Comparison of ENCODE assay signal across 8 mouse cellular contexts in genomic region chr9:74867641-74868205, GRCm38 (mm10). TPM values are rescaled to one million over a fixed set of nuclear protein-coding genes. Genes with fewer than 3 reads are reported as not detected.
DNase-seq lines count a peak whose midpoint lies in the region; ATAC-seq and TF ChIP-seq lines count a peak whose summit lies in the region.

No protein-coding gene starts in this region.

- H3K9me3 ChIP-seq in heart, embryonic 12.5 days (replicated peaks): no peaks in the 10 kb centered on the region
- no peaks in the 10 kb centered on the region for H3K9me3 ChIP-seq in MEL (replicated peaks; ENCODE audit: insufficient read depth, low read length)
- no peaks in the 10 kb centered on the region for H3K9me3 ChIP-seq in embryonic facial prominence, embryonic 10.5 days
- H3K9me3 ChIP-seq in intestine, embryonic 15.5 days: no peaks in the 10 kb centered on the region
- no peaks in the 10 kb centered on the region for H3K9me3 ChIP-seq in liver, postnatal 0 days (ENCODE audit: low read length)

- H3K27me3 ChIP-seq in heart, embryonic 12.5 days (replicated peaks): peaks cover 80% of the 10 kb centered on the region
- H3K27me3 ChIP-seq in MEL (ENCODE audit: control insufficient read depth in 1 of 2, insufficient read depth in 2 of 2, low read length in 2 of 2): no peaks in the 10 kb centered on the region
- H3K27me3 ChIP-seq in embryonic facial prominence, embryonic 10.5 days (replicated peaks; ENCODE audit: low read depth, poor library complexity, severe bottlenecking): peaks cover 87% of the 10 kb centered on the region
- H3K27me3 ChIP-seq in intestine, embryonic 15.5 days (replicated peaks): peaks cover 58% of the 10 kb centered on the region
- peaks cover 53% of the 10 kb centered on the region for H3K27me3 ChIP-seq in liver, postnatal 0 days (ENCODE audit: insufficient read depth, low read length)

- peak in 2 of 3 experiments; percentile 14 to 44; a peak in 3 of 6 replicates for TF ChIP-seq CTCF in MEL (IDR thresholded peaks at IDR 0.05 in 2 of 3, conservative IDR thresholded peaks at IDR 0.05 in 1 of 3; ENCODE audit: control insufficient read depth in 1 of 3, insufficient read depth in 1 of 3, low read depth in 2 of 3, low read length in 3 of 3, poor library complexity in 1 of 3, severe bottlenecking in 1 of 3)
- TF ChIP-seq CTCF in liver, postnatal 0 days (IDR thresholded peaks at IDR 0.05; ENCODE audit: low read depth): peak; percentile 70

- H3K79me2 ChIP-seq in MEL (ENCODE audit: control insufficient read depth, insufficient read depth, low read length, poor library complexity): no peaks in the 10 kb centered on the region

- no peaks in the 10 kb centered on the region for H3K36me3 ChIP-seq in heart, embryonic 12.5 days
- H3K36me3 ChIP-seq in MEL (ENCODE audit: control insufficient read depth in 1 of 2, insufficient read depth in 2 of 2, low read length in 2 of 2): no peaks in the 10 kb centered on the region
- H3K36me3 ChIP-seq in embryonic facial prominence, embryonic 10.5 days (replicated peaks): no peaks in the 10 kb centered on the region
- no peaks in the 10 kb centered on the region for H3K36me3 ChIP-seq in intestine, embryonic 15.5 days
- H3K36me3 ChIP-seq in liver, postnatal 0 days (replicated peaks; ENCODE audit: insufficient read depth, low read length): no peaks in the 10 kb centered on the region

- no peak overlapping the region for H3K27ac ChIP-seq in heart, embryonic 12.5 days (ENCODE audit: poor library complexity, severe bottlenecking)
- H3K27ac ChIP-seq in MEL (ENCODE audit: control insufficient read depth, low read depth, low read length): no peak overlapping the region
- no peak overlapping the region for H3K27ac ChIP-seq in embryonic facial prominence, embryonic 10.5 days (replicated peaks)
- H3K27ac ChIP-seq in intestine, embryonic 15.5 days: no peak overlapping the region
- H3K27ac ChIP-seq in liver, postnatal 0 days (ENCODE audit: low read depth): peak overlapping the region; percentile 85

- ATAC-seq in heart, embryonic 12.5 days (ENCODE audit: insufficient number of reproducible peaks, low FRiP score): no peak
- no peak for ATAC-seq in intestine, embryonic 15.5 days
- ATAC-seq in liver, postnatal 0 days: no peak

- DNase-seq in heart, adult 18-20 months: peak; percentile 57 to 70
- no peak for DNase-seq in MEL (ENCODE audit: low read depth, low spot score)
- peak; percentile 68 for DNase-seq in embryonic facial prominence, embryonic 10.5 days (ENCODE audit: low spot score)
- DNase-seq in liver, postnatal 0 days: peak; percentile 68
- DNase-seq in retina, embryonic 14.5 days (ENCODE audit: low spot score): peak; percentile 78
- no peak for DNase-seq in thymus, postnatal 36 days

- TF ChIP-seq POLR2A in MEL (IDR thresholded peaks at IDR 0.05; ENCODE audit: control insufficient read depth in 1 of 2, insufficient read depth in 1 of 2, low read depth in 1 of 2, low read length in 2 of 2, poor library complexity in 1 of 2): no peak

- no peak for TF ChIP-seq EP300 in MEL (IDR thresholded peaks at IDR 0.05; ENCODE audit: low read depth in 1 of 2, low read length in 2 of 2)
- no peak for TF ChIP-seq EP300 in liver, postnatal 0 days (IDR thresholded peaks at IDR 0.05; ENCODE audit: low read depth)

- TF ChIP-seq RAD21 in MEL (IDR thresholded peaks at IDR 0.05; ENCODE audit: low read depth, low read length): peak; percentile 5

- peaks cover 14% of the 10 kb centered on the region for H3K4me1 ChIP-seq in heart, embryonic 12.5 days (replicated peaks)
- H3K4me1 ChIP-seq in MEL (ENCODE audit: control insufficient read depth in 1 of 2, insufficient read depth in 2 of 2, low read length in 2 of 2): no peaks in the 10 kb centered on the region; a peak in 1 of 4 replicates
- peaks cover 18% of the 10 kb centered on the region; the same call in 1 of the 2 replicates for H3K4me1 ChIP-seq in embryonic facial prominence, embryonic 10.5 days
- peaks cover 17% of the 10 kb centered on the region for H3K4me1 ChIP-seq in intestine, embryonic 15.5 days (replicated peaks)
- H3K4me1 ChIP-seq in liver, postnatal 0 days (ENCODE audit: insufficient read depth): peaks cover 9% of the 10 kb centered on the region; the same call in 1 of the 2 replicates

- no peak overlapping the region for H3K4me3 ChIP-seq in heart, embryonic 12.5 days
- no peak overlapping the region for H3K4me3 ChIP-seq in MEL (ENCODE audit: control insufficient read depth in 1 of 2, insufficient read depth in 1 of 2, low read depth in 2 of 2, low read length in 2 of 2)
- H3K4me3 ChIP-seq in embryonic facial prominence, embryonic 10.5 days: 0 out of 2 replicates have a peak overlapping the region, but pooled peaks have one; percentile 27
- no peak overlapping the region for H3K4me3 ChIP-seq in intestine, embryonic 15.5 days (replicated peaks)
- H3K4me3 ChIP-seq in liver, postnatal 0 days (ENCODE audit: low read depth, low read length): peak overlapping the region; percentile 29

- WGBS in heart, embryonic 12.5 days: 9% methylated on average over 15 of the region's 15 CpGs
- 3% methylated on average over 15 of the region's 15 CpGs for WGBS in embryonic facial prominence, embryonic 10.5 days
- WGBS in intestine, embryonic 15.5 days: 7% methylated on average over 15 of the region's 15 CpGs
- WGBS in liver, postnatal 0 days (ENCODE audit: insufficient replicate concordance): 6% methylated on average over 15 of the region's 15 CpGs

- no peak overlapping the region for H3K9ac ChIP-seq in heart, embryonic 12.5 days
- no peak overlapping the region for H3K9ac ChIP-seq in MEL (ENCODE audit: control insufficient read depth, low read depth, low read length, poor library complexity, severe bottlenecking)
- H3K9ac ChIP-seq in intestine, embryonic 15.5 days: no peak overlapping the region
- H3K9ac ChIP-seq in liver, postnatal 0 days (replicated peaks): peak overlapping the region; percentile 33

- H3K4me2 ChIP-seq in heart, embryonic 12.5 days: no peak overlapping the region
- peak overlapping the region; percentile 42 for H3K4me2 ChIP-seq in intestine, embryonic 15.5 days (replicated peaks)
- peak overlapping the region; percentile 66 for H3K4me2 ChIP-seq in liver, postnatal 0 days (ENCODE audit: low read depth, low read length)

TF ChIP-seq in MEL, 35 proteins besides CTCF, POLR2A, EP300 and RAD21:
- TF ChIP-seq POLR2AphosphoS2 (IDR thresholded peaks at IDR 0.05; ENCODE audit: low read length) (no peak), SMC3 (IDR thresholded peaks at IDR 0.05; ENCODE audit: low read depth, low read length) (peak; percentile 21; the same call in 1 of the 2 replicates), JUND (IDR thresholded peaks at IDR 0.05; ENCODE audit: low read depth, low read length) (no peak), ZC3H11A (IDR thresholded peaks at IDR 0.05; ENCODE audit: low read depth, low read length) (no peak)
TF ChIP-seq in MEL: peak in this region for 1.

RNA-seq across cellular contexts. Expression of gene Onecut1, which starts 6.0 kb away (rescaled TPM):
- total RNA-seq in heart, adult 18-20 months (2021): not detected
- 0.05 TPM in 1 of 2 replicates, not detected in the other for polyA plus RNA-seq in heart, embryonic 12.5 days (2016; fragmentation: Nextera tagmentation; extraction: Ambion mirVana)
- total RNA-seq in MEL (2012; rRNA removed): not detected in 2 replicates
- polyA plus RNA-seq in MEL (2012; ENCODE audit: insufficient read depth in 1 of 2, insufficient read length in 2 of 2, low read depth in 1 of 2, low replicate concordance in 2 of 2, missing spikeins in 1 of 2): not detected
- polyA plus RNA-seq in embryonic facial prominence, embryonic 10.5 days (2016; fragmentation: Nextera tagmentation; extraction: Ambion mirVana): 2.9 and 4.2 TPM in 2 replicates
- polyA plus RNA-seq in intestine, embryonic 15.5 days (2015; fragmentation: Nextera tagmentation; extraction: Ambion mirVana): 1.8 and 2.3 TPM in 2 replicates
- 7.5 and 9.1 TPM in 2 replicates for polyA plus RNA-seq in liver, postnatal 0 days (2015; fragmentation: Nextera tagmentation; extraction: Ambion mirVana)

Comparison
In these comparisons a context has a peak if more than half of its experiments do, and no peak if none do; other contexts are left out.
1. DNase-seq: peak in heart, adult 18-20 months (2 of 2), embryonic facial prominence, embryonic 10.5 days (single experiment), liver, postnatal 0 days (single experiment) and retina, embryonic 14.5 days (single experiment); none in MEL (single experiment) and thymus, postnatal 36 days (0 of 2).
2. H3K4me3 ChIP-seq: peak in embryonic facial prominence, embryonic 10.5 days (single experiment) and liver, postnatal 0 days (single experiment); none in heart, embryonic 12.5 days (single experiment), MEL (0 of 2) and intestine, embryonic 15.5 days (single experiment).